Mouse (Mus musculus) cortical plate, adult 2 months (tissue): ENCODE results near the gene App.

Source experiments
- CTCF ChIP-seq: fragments of 200-500 bp; IDR thresholded peaks from 2 replicates; pipeline ENCODE4 v1.5.1; 2011; ENCODE audit warnings: mild to moderate bottlenecking, control low read depth, low read length; ENCODE audit not compliant: insufficient read depth; ENCODE audit errors: extremely low read depth
- POLR2A ChIP-seq: fragments of 200-500 bp; IDR thresholded peaks from 2 replicates; pipeline ENCODE4 v1.6.1; 2011; ENCODE audit warnings: mild to moderate bottlenecking, low read length, control low read depth; ENCODE audit not compliant: insufficient read depth; ENCODE audit errors: extremely low read depth

DNA sequence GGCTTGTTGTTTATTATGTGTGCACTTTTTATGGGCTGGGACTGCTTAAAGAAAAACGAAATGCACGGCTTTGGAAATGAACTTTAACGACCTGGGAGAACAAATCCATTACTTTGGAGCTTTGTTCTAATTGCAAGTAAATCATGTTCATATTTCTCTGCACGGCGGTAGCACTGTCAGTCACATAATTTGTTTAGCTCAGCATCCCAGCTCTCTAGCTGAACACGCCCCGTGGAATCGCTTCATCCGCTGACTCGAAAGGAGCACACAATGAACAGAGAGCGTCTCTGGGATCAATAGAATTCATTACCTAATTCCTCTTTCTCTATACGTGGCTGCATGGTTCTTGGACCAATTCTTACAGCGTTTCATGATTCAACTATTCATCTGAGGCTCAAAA is 207.5 kb downstream of the App start:
- TF ChIP-seq CTCF (no peak), POLR2A (no peak)
